Mouse (Mus musculus) fat pad, adult 2 months (tissue): Measurements from ENCODE around the gene Mlst8.
"Not testable (repeated sequence)": the region's sequence is repeated elsewhere in the genome, so short reads cannot be mapped to it uniquely, and the experiment has no call there.

Experiments used
- DNase-seq: peaks from one replicate; pipeline ENCODE4 v3.0.0-alpha.2; 2011; ENCODE audit warnings: low read depth, low spot score; ENCODE audit errors: extremely low read depth

Gene Mlst8

DNA sequence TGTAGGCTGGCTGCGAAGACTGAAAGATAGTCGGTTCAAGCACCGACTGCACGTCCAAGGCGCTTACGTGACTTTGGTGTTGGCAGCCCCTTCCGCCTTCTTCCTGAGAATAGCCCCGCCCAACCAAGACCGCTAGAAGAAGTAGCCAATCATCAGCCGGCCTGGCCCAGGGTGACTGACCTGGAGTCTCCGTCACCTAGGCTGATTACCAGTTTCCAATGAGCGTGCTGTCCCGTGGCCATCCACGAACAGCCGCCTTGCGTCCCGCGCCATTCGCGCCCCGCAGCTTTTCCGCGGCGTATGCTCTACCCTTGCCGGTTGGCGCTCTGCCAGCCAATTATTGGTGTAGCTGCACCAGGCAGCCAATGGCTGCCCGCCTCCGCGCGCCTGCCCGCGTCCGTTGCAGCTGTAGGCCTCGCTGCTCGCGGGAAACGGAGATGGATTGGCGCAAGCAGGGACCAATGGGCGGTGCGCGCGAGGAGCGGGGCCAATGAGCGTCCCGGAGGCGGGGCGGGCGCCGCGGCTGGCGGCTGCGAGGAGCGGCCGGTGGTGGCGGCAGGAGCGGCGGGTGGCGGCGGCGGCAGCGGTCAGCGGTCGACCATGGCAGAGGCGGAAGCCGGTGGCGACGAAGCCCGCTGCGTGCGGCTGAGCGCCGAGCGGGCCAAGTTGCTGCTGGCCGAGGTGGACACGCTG, 8.8 kb downstream of the Mlst8 start, which contains the start of the genes E4f1 and Pgp:
E4f1 (minus strand) TSS at position 404 of the 693 bp plus-strand sequence.
Pgp (plus strand) TSS at position 483 of the 693 bp plus-strand sequence.
- DNase-seq, result peak; percentile 72

DNA sequence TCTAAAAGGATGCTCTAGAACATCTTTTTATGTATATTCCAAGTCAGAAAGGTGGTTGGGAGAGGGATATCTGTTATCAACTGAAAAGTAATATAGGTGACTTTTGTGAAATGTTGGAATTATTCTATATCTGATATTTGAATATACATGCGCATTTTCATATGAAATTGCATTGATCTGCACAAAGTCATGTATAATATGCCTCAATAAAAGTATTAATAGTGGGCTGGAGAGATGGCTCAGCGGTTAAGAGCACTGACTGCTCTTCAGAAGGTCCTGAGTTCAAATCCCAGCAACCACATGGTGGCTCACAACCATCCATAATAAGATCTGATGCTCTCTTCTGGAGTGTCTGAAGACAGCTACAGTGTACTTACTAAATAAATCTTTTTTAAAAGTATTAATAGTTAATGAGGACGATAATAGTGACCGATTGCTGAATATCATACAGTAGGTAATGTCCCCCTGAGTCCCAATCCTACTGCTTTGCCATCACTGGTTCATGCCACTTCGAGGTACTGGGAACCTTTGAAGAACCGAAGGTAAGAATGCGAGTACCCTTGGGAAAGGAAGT, 9.5 kb downstream of the Mlst8 start:
- DNase-seq, result no peak

DNA sequence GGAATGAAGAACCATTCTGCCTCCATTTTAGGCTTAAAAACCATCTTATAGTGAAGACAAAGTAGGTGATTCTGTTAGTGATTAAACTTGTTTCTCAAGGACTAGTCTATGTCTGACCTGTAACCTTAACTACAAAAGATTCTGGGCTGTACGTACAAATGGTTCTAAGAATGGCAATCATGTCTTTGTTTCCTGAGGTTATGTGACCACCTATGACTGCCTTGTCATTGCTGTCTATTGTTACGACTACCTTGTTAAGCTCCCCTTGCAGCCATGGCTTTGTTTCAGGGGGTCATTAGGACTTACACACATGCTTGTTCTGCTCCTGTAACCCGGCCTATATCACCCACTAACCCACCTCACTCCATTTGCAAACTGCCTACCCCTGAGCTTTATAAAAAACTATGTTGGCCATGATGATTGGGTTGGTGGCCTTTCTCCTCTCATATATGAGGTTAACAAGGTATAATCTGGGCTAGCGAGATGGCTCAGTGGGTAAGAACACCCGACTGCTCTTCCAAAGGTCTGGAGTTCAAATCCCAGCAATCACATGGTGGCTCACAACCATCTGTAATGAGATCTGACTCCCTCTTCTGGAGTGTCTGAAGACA, 10.1 kb downstream of the Mlst8 start:
- DNase-seq, result no peak

DNA sequence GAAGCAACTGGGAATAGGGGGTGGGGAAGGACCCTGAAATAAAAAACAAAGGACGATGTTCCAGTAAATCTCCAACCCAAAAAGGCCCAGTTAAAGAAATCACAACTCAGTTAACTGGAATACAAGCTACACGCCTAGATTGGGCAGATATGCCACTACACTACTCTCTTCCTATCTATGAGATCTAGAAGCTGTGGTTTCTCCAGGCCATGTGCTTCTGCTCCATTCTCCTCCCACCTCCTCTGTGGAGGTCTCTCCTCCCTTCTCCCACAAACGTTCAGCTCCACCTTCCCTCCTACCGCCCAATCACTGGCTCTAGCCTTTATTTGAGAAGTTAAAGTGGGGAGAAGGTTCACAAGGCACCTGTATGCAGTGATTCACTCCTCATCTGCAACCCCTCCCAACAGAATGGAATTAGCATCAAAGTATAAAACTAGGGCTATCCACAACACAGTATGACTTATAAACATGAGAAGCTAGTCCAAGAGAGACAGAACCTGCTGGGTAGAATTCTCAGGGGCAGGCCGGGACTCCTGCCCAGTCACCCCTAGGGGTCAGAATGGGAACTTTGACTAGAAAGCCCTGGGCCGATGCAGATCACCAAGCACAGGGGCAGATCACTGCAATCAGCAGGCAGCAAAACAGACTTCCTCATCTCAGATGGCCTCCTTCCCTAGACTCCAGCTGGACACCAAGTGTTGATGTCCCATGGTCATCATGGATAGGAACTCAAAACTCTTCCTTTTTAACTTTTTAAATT, 15.3 kb downstream of the Mlst8 start:
- no peak for DNase-seq

DNA sequence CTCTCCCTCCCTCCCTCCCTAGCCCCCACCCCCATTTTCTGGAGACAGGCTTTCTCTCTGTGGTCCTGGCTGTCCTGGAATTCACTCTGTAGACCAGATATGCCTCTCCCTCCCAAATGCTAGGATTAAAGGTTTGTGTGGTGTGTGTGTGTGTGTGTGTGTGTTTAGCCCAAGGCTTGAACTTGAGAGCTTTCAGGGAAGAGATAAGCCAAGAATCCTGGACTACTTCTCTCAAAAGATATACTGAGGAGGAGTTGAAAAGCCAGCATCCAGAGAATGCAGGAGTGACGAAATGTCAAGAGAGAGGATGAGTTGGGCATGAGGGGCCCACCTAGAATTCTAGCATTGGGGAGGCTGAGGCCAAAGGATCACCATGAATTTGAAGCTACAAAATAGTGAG, 15.9 kb downstream of the Mlst8 start:
- no peak for DNase-seq

DNA sequence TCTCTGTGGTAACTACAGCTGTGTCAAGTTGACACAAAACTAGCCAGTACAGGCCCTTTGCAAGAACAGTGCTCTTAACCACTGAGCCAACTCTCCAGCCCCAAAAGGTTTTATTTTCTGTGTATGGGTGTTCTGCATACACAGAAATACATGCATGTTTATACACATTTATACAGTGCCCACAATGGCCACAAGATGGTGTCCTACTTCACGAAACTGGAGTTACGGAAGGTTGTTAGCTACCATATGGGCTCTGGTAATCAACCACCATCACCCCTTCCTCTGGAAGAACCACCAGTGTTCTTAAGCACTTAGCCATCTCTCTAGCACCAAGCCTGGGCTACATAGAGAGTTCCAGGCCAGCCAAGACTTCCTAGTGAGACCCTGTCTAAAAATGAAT, 17.3 kb downstream of the Mlst8 start:
- DNase-seq, result no peak

DNA sequence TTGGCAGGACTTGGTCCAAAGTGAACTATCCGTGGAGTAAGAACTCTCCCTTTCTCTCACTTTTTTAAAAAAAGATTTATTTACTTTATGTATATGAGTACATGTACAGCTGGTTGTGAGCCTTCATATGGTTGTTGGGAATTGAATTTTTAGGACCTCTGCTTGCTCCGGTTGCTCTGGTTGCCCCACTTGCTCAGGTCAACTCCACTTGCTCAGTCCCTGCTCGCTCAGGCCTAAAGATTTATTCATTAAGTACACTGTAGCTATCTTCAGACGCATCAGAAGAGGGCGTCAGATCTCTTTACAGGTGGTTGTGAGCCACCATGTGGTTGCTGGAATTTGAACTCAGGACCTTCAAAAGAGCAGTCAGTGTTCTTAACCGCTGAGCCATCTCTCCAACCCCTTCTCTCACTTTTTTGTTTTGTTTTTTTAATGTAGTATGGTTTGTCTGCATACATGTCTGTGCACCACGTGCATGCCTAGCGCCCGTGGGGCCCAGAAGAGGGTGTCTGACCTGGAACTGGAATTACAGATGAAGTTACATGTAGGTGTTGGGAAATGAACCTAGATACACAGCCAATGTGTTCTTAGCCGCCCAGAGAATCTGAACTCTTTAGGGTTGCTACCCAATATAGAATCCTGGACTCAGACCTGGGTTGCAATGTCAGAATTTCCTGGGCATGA, 23.2 kb downstream of the Mlst8 start:
- DNase-seq, result not testable (repeated sequence)

DNA sequence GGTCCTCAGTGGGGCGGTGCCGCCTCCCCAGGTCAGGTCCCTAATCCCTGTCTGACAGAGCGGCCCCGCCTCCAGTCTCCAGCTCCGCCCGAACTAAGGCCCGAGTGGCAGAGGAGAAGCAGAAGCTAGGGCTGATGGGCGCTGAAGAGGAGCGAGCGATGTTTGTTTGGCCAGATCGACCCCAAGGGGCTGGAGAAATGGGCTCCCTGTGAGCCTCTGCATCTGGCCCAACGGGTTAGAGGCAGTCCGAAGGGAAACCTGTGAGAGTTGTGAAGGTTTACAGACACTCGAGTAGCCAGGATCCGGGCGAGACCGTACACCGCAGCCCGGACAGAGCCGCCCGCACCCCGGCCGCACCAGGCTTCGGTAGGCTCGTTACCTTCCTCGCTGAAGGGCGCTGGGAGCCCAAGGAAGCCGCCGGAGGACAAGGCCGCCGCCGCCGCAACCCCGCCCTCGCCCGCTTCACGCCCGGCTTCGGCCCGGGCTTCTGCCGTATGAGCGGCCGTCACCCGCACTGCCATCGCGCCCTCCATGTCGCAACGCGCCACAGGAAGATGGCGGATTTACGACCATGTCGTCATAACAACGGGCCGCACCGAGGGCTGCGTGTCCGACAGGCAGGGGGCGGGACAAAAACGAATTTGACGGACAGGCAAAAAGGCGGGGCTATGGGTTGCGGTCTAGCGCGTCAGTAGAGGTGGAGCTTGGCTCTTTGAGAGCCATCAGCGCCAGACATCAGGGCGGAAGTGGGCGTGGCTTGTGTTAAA, 23.9 kb downstream of the Mlst8 start:
- peak; percentile 90 for DNase-seq

DNA sequence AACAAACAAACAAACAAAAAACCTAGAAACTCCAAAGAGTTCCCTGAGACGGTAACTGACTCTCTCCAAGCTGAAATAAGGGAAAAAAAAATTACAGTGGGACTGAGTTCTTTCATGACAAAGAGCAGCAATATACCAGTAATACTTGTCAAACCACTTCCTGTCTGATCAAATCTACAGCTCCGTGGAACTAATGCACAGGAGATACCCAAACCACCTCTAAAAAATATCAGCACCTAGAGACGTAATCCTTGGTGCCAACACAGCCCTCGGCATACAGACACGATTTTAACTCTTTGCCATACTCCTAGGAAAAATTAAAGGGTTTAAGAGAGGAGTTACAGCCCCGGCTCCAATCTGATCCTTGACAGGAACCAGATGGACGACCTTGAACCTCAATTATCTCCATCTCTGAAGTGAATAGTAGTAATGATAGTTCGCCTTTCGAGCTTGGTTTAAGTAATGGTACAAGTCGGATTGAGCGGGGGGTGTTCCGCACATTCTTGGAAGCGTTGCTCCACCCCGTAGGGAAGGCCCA, 24.6 kb downstream of the Mlst8 start:
- no peak for DNase-seq

DNA sequence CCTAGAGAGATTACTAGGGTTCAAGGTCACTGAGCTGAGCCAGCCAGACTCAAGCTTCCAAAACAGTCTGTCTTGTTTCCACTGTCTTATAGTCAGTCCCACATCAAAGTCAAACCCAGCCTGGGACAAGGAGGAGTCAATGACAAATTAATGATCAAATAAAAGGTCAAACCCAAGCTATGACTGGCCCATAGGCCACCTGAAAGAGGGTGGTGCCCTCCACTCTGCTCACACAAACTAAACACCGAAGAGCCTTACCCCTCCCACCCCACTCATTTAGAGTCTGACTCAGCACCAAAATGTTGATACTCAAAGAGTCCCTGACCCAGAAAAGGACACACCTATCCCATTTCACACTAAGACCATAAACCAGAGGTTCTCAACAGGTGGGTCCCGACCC, 25.5 kb downstream of the Mlst8 start:
- DNase-seq, result no peak

DNA sequence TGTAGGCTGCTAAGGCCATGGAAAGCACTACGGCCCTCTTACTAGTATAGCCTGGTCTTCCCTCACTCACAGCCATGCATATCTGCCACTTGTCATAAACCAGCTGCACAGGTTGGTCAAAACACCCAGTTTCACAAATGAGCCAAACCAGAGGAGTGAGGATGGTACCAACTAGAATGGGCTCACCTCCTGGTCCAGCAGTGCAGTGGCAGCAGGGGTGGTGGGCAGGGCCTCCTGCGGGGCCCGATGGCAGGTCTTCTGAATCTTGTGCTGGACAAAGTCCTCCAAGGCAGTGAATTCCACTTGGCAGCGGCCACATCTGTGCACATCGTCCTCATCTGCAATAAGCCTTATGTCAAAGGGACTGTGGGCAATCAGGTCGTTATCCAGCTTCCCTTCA, 27.7 kb downstream of the Mlst8 start:
- no peak for DNase-seq

DNA sequence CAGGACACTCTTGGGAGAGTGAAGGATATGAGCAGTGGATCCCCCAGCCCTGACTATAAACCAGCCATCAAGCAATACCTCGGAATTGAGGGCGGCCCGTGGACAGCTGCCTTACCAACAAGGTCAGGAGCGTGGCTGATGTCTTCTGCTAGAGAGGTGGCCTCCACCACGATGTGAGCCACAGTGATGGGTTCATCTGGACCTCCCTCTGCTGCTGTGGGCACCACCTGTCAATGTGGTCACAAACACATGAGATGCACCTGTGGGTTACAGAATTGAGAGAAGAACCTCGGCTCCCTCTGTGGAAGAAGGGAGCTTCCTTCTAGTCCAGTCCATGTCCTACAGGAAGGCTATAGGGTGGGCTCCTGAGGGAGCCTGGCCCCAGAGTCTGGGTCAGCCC, 29.4 kb downstream of the Mlst8 start:
- no peak for DNase-seq

DNA sequence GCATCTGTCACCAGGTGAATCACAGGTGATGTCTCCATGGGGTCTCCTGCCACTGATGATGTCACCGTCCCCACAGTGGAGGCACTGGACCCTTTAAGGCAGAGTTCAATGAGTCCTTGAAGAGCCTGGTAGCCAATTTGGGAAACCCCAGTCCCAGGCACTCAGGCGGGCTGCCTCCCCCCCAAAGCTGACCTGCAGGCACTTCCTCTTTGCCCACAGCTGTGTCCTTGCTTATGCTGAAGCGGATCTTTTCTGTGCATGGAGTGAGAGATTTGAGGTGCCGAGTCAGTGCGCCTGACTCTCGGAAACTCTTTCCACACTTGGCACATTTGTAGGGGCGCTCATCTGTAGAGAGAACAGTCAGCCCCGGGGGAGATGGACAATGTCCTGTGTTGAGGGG, 32.3 kb downstream of the Mlst8 start:
- DNase-seq, result no peak

DNA sequence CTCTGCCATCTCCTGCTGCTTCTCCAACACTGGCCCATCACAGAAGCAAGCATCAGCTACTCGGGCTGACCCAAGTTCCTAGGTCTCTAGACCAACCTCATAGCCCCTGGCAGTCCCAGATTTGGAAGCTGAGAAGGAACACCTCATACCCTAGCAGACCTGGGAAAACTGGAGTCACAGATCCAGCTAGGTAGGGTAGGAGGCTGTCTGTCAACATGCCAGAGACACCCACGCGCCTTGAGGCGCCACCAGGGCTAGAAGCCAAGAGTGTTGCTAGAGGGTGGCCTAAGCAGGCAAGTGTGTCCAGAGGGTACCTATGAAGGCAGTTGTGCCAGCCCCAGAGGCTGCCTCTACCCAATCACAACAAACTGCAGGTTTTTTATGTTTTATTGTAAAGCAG, 35.5 kb downstream of the Mlst8 start:
- peak; percentile 84 for DNase-seq

DNA sequence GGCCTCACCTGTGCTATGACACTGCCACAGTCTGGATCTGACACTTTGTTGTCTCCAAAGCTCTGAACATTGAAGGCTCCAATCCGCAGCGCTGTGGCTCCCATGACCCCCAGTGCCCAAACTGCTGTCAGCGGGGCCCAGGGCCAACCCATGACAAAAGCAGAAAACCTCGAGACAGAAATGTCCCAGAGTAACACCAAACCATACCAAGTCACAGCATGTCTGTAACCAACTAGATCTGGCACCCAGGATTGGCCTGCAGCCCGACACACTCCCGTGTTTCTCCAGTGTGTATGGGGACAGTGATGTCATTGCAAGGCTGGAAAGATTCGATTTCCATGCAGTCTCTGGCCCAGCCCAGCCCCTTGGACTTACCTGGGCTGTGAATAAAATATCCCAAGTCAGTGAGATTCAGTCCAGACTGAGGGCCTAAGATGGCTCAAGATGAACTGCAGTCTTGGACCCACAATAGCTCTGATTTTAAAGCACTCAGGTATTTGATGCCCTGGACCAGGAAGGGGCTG, 36.2 kb downstream of the Mlst8 start, which contains the start of gene Dnase1l2:
Dnase1l2 (minus strand) TSS at position 474 of the 524 bp plus-strand sequence.
- no peak for DNase-seq

DNA sequence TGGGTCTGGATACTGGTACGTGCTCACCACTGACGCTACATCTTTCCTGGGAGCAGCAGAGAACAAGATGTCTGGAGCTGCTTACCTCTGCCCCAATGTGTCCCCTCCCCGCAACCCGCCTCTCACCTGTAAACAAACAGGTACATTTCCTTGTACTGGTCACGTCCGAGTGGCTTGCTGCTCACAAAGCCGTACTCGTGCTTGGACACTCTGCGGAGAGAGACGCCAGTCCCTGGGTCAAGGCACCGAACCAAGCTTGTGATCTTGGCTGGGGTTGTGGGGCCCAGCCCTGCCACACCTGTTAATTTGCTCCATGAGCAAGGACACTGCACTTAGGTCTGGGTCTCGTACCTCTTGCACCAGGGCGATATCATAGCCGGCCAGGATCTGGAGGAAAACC, 36.8 kb downstream of the Mlst8 start:
- no peak for DNase-seq

DNA sequence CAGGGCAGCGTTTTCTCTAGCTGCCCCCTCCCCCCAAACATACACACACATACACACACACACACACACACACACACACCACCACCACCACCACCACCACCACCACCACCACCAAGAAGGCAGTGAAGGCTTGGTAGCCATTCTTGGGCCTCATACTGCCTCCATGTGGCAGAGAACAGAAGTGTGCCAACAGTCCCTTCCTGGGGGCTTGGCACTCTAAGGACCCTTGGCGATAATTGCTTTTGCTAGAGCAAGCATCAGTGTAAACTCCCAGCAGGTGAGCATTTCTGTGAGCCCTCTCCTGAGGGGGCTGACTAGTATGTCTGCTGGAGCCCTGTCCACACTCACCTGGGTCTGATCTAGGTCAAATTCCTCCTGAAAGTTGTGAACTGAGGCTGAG, 37.7 kb downstream of the Mlst8 start:
- no peak for DNase-seq

DNA sequence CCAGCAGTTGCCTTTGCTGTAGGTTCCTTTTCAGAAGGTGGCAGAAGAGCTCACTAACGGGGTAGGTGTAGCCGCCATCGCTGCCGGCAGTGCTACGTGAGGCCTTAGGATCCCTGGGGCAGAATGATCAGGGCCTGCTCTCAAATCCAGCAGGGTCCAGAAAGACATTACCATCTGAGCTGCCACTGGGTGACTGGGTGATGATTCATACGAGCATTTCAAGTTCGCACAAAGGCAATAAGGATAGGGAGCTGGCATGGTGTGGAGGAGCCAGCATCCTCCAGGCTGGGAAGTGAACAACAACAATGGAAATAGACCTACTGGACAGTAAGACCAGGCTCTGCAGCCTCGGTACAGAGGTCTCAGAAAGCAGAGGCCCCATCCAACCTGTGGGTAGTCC, 38.5 kb downstream of the Mlst8 start:
- no peak for DNase-seq

DNA sequence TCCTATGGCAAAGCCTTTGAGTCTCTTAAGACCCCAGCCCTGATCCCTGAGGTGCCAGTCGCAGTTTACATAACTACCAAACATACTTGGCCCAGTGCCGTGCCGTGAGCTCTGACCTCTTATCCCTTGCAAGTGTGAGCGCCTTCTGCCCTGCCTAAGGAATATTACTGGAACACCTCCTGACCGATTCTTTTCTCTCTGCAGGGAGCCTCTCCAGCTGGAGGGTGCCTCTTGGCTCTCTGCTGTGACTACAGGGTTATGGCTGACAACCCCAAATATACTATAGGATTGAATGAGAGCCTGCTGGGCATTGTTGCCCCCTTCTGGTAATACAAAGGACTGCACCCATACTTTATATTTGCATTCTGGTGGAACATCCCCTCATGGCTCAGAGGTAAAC, 41.9 kb downstream of the Mlst8 start:
- DNase-seq, result no peak
